Mouse (Mus musculus): ENCODE measurements around the gene Olfr998. TPM values are rescaled to one million over a fixed set of nuclear protein-coding genes. Genes with fewer than 3 reads are reported as not detected.
"Not testable (repeated sequence)": the region's sequence is repeated elsewhere in the genome, so short reads cannot be mapped to it uniquely, and the experiment has no call there.

Olfr998 gene
- not detected for total RNA-seq (2021)

DNA sequence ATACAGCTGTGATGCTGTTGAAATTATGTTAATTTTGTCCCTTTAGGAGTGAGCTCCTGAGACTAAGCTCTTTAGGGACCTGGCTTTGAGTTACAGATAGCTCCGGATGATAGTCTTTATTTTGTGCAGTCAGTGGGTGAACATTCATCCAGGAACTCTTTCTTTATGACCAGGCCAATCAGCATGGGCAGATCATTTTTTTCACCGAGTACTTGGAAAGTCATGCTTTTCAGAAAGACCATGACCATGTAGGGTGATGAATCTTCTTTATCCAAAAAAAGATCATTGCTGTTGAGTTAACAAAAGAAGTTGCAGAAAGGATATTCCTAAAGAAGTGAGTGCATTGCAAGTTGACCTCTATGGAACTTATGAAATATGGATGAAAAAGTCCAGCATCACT is at the start of gene Olfr998:
Gene Olfr998 (plus strand): TSS at position 301 of the 400 bp plus-strand sequence.
- DNase-seq; intact Hi-C loops (cut with DNase I): not testable (repeated sequence)

DNA sequence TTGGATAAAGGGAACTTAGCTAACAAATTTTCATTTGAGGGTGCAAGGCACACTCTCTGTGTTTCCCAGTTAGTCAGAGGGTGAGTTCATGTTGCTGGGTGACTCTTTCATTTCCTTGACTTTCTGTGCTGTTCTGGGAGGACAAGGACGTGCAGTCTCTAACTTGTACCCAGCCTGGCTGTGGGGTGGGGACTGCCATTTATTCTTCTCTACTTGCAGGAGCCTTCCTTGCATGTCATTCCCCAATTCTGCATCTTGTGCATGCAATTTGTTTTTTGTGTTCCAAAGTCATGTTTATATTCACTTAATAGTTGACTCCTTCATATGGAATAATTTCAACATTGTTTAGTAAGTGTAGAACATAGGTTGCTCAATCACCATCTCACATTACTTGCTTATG is 33.9 kb upstream of the Olfr998 start:
- DNase-seq, result no peak
- intact Hi-C loops (cut with DNase I), result no loop called here

DNA sequence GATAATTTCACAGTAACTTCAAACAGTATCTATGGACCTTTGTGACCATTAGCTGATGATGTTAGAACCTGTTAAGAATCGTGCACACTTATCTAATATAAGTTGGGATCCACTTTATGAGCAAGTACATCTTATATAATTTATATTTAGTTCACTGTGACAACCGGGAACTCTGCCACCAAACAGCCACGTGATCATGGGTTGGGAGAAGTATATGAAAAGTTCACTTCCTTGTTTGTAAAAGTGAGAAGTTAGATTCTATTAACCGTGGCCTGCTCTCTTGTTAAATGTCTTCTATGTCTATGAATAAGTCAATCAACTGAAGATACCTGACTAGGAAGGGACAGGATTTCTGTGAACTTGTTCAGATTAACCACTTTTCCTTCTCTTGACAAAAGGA is 28.5 kb upstream of the Olfr998 start:
- intact Hi-C loops (cut with DNase I), result loop anchor here (2.0 kb wide), 2 partner anchors 313 to 537 kb away; no protein-coding TSS in a partner anchor
- DNase-seq, result no peak

DNA sequence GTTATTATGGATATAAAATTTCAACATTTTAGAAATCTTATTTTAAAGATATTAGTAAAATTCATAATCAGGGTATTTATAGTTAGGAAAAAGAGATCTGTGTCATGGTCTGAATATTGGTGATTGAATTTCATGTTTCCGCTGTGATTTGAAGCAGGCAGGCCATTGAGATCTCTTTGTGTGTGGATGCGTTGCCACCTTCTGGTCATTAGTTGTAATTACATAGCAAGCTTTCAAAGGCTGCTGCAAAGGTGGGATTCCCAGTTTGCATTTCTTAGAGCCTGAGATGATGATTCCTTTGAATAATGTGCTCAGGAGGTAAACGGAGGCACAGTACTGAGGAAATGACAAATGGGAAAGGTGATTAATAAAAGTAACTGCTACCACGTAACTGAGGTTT is 27.6 kb upstream of the Olfr998 start:
- peak; percentile 29 to 51 for DNase-seq

DNA sequence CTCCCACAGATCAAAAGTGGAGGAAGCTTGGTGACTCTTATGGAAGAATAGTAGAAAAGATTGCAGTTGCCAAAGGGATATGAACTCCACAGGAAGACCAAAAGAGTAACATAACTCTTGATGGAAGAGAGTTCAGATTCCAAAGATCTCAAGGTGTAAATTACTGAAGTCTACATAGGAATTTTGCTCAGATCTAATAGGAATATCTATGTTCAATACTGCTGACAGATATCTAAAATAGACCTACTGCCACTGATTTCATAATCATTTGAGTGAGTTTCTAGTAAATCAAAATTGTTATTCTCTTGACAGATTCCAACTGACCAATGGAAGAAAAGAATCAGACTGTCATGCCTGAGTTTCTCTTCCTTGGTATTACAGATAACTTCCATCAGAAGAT is 9.8 kb upstream of the Olfr998 start, which contains the start of gene Olfr996:
Gene Olfr996 (plus strand): TSS at position 301 of the 400 bp plus-strand sequence.
- intact Hi-C loops (cut with DNase I), result no loop called here
- DNase-seq, result no peak

More for the DNA sequence above, 27.6 kb upstream of the Olfr998 start:
- intact Hi-C loops (cut with DNase I), result loop anchor here (1.0 to 2.0 kb wide), 3 partner anchors 314 to 538 kb away; no protein-coding TSS in a partner anchor

DNA sequence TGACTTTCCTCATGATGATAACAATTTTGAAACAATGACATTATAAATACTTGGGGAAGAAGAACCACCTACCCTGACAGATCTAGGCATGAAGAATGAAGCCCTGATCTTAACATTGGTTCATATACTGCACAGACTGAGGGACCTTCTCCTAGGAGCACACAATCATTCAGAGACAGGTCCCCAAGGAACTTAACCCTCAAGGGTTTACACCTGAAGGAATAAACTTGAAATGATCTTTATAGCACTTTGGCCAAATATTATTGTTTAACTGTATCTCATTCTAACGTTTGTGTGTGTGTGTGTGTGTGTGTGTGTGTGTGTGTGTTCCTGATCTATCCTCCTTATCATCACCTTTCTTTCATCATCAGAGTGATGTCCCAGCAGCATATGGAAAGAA is 23.1 kb downstream of the Olfr998 start, which contains the start of gene Olfr1000:
Gene Olfr1000 (minus strand): TSS at position 101 of the 400 bp plus-strand sequence.
- no peak for DNase-seq
- intact Hi-C loops (cut with DNase I), result no loop called here

Other genes with a start within 250 kb of the Olfr998 start
- gene Olfr987, start 249.6 kb upstream of the Olfr998 start, total RNA-seq (2021), result not detected
- gene Olfr988, start 225.7 kb upstream of the Olfr998 start, total RNA-seq (2021), result not detected
- gene Olfr992, start 179.5 kb upstream of the Olfr998 start, total RNA-seq (2021), result not detected
- gene Olfr993, start 174.1 kb upstream of the Olfr998 start, total RNA-seq (2021), result not detected
- gene Olfr994, start 152.5 kb upstream of the Olfr998 start, total RNA-seq (2021), result not detected
- gene Olfr995, start 145.3 kb upstream of the Olfr998 start, total RNA-seq (2021), result not detected
- gene 4833423E24Rik, start 69.9 kb upstream of the Olfr998 start, total RNA-seq (2021), result not detected
- gene Olfr996, start 9.7 kb upstream of the Olfr998 start, total RNA-seq (2021), result not detected
- not detected for gene Olfr1000, start 23.0 kb downstream of the Olfr998 start, total RNA-seq (2021)
- not detected for gene Olfr1002, start 61.8 kb downstream of the Olfr998 start, total RNA-seq (2021)
- gene Olfr154, start 75.5 kb downstream of the Olfr998 start, total RNA-seq (2021), result not detected
- gene Olfr1006, start 89.8 kb downstream of the Olfr998 start, total RNA-seq (2021), result not detected
- not detected for gene Olfr1008, start 100.5 kb downstream of the Olfr998 start, total RNA-seq (2021)
- not detected for gene Olfr1009, start 126.5 kb downstream of the Olfr998 start, total RNA-seq (2021)
- not detected for gene Olfr1012, start 173.8 kb downstream of the Olfr998 start, total RNA-seq (2021)
- gene Olfr1013, start 178.2 kb downstream of the Olfr998 start, total RNA-seq (2021), result not detected
- gene Olfr1014, start 183.8 kb downstream of the Olfr998 start, total RNA-seq (2021), result not detected
- gene Olfr1015, start 193.1 kb downstream of the Olfr998 start, total RNA-seq (2021), result not detected
- not detected for gene Olfr1016, start 213.6 kb downstream of the Olfr998 start, total RNA-seq (2021)
- gene Olfr1018, start 229.5 kb downstream of the Olfr998 start, total RNA-seq (2021), result not detected